Mouse (Mus musculus) common myeloid progenitor, adult 5-6 weeks (primary cell): ENCODE results near the gene Ina. TPM values are rescaled to one million over a fixed set of nuclear protein-coding genes. Genes with fewer than 3 reads are reported as not detected.
A peak's percentile ranks its signal among the peaks of the same experiment; 100 is the strongest.

Source experiments
- ATAC-seq: replicated peaks from 2 replicates; pipeline ENCODE4 v1.8.0; 2016; ENCODE audit warnings: low read depth, mild to moderate bottlenecking, moderate TSS enrichment, inconsistent platforms; ENCODE audit not compliant: poor library complexity, severe bottlenecking
- total RNA-seq: library from RNA; stranded (forward); fragments of 200-1000, 187-1606 nt; gene quantifications from 2 replicates; pipeline ENCODE4 v1.2.3, GENCODE M21; 2017

Ina gene
- total RNA-seq, 1 experiment from 2014 or later, result 0.64 TPM

GRCm38 (mm10) chr19:47049061-47049460 is 34.6 kb downstream of the Ina start:
- ATAC-seq, result no peak

GRCm38 (mm10) chr19:47049840-47050239 is 35.3 kb downstream of the Ina start:
- no peak for ATAC-seq

- ATAC-seq, result peak; percentile 75
Observed at GRCm38 (mm10) chr19:47050271-47051032, 36.0 kb downstream of the Ina start, which contains the start of gene Pcgf6. Pcgf6 (minus strand) TSS chr19:47050906.

GRCm38 (mm10) chr19:47052927-47053326 is 38.4 kb downstream of the Ina start:
- no peak for ATAC-seq

GRCm38 (mm10) chr19:47053471-47053870 is 39.0 kb downstream of the Ina start:
- no peak for ATAC-seq

GRCm38 (mm10) chr19:47057684-47058083 is 43.2 kb downstream of the Ina start:
- no peak for ATAC-seq

- ATAC-seq, result no peak
Observed at GRCm38 (mm10) chr19:47065860-47066259, 51.4 kb downstream of the Ina start.

GRCm38 (mm10) chr19:47067096-47067882 is 52.8 kb downstream of the Ina start, which contains the start of gene Taf5:
Taf5 (plus strand) TSS chr19:47067746.
- peak; percentile 93 for ATAC-seq

- peak; percentile 93 for ATAC-seq
Observed at GRCm38 (mm10) chr19:47067924-47068611, 53.6 kb downstream of the Ina start.

Other genes with a start within 250 kb of the Ina start
- 98.9 and 107 TPM in 2 replicates for gene Nt5c2, start 455 bp downstream of the Ina start, total RNA-seq
- gene Pcgf6, start 36.2 kb downstream of the Ina start, total RNA-seq, result 20.9 and 21.6 TPM in 2 replicates
- gene Taf5, start 53.0 kb downstream of the Ina start, total RNA-seq, result 17.9 and 28.8 TPM in 2 replicates
- gene Usmg5, start 75.9 kb downstream of the Ina start, total RNA-seq, result 545 and 707 TPM in 2 replicates
- gene Pdcd11, start 76.1 kb downstream of the Ina start, total RNA-seq, result 28.5 and 37.1 TPM in 2 replicates
- 7.6 and 17.6 TPM in 2 replicates for gene Calhm2, start 123.6 kb downstream of the Ina start, total RNA-seq
- gene Calhm1, start 129.6 kb downstream of the Ina start, total RNA-seq, result not detected in 2 replicates
- gene Calhm3, start 143.1 kb downstream of the Ina start, total RNA-seq, result not detected in 2 replicates
- 0.09 TPM in 1 of 2 replicates, not detected in the other for gene Neurl1a, start 164.1 kb downstream of the Ina start, total RNA-seq